ENCODE assay signal across 12 mouse cellular contexts in genomic region chr17:42908744-42909370, GRCm38 (mm10). TPM values are rescaled to one million over a fixed set of nuclear protein-coding genes. Genes with fewer than 3 reads are reported as not detected.
DNase-seq lines count a peak whose midpoint lies in the region; ATAC-seq lines count a peak whose summit lies in the region.
"Had no signal": no experiment of that assay in that cellular context is flagged by ENCODE, and none has a peak within 500 bp of the region (broad histone marks: within the 10 kb centered on the region; RNA-seq: fewer than 3 reads in every experiment).

No protein-coding gene starts in this region.

- 30% methylated on average over 9 of the region's 9 CpGs for WGBS in kidney, embryonic 16.5 days
- WGBS in lung, embryonic 15.5 days = 52% methylated on average over 9 of the region's 9 CpGs
- WGBS in forebrain, embryonic 16.5 days = 82% methylated on average over 9 of the region's 9 CpGs
- WGBS in hindbrain, embryonic 16.5 days = 68% methylated on average over 9 of the region's 9 CpGs

- H3K36me3 ChIP-seq in kidney, embryonic 16.5 days (ENCODE audit: insufficient read depth, low read length) = no peaks in the 10 kb centered on the region
- H3K36me3 ChIP-seq in lung, embryonic 15.5 days = no peaks in the 10 kb centered on the region
- no peaks in the 10 kb centered on the region for H3K36me3 ChIP-seq in forebrain, embryonic 16.5 days (ENCODE audit: control insufficient read depth, insufficient read depth)
- H3K36me3 ChIP-seq in hindbrain, embryonic 16.5 days (ENCODE audit: control insufficient read depth, insufficient read depth, low read length) = no peaks in the 10 kb centered on the region
- H3K36me3 ChIP-seq: limb, embryonic 13.5 days had no signal

- DNase-seq in 3T3-L1 (ENCODE audit: low read depth, low spot score) (peak; percentile 21), R1 (ENCODE audit: low read depth, low spot score) (peak; percentile 54)
- DNase-seq in testis, postnatal 14 days (ENCODE audit: low spot score) = no peak
- no peak for DNase-seq in spleen, postnatal 4 days (ENCODE audit: low spot score in 2 of 2)
- DNase-seq: layer of hippocampus, adult 9-11 months; right cerebral cortex, adult 18-20 months; thymus, adult 2 months had no signal

- H3K9me3 ChIP-seq in kidney, embryonic 16.5 days (ENCODE audit: low read length) = no peaks in the 10 kb centered on the region
- H3K9me3 ChIP-seq in lung, embryonic 15.5 days = no peaks in the 10 kb centered on the region
- no peaks in the 10 kb centered on the region; the same call in 1 of the 2 replicates for H3K9me3 ChIP-seq in forebrain, embryonic 16.5 days (ENCODE audit: control insufficient read depth, low read length)
- H3K9me3 ChIP-seq in hindbrain, embryonic 16.5 days (ENCODE audit: control insufficient read depth, low read length) = no peaks in the 10 kb centered on the region
- H3K9me3 ChIP-seq: limb, embryonic 13.5 days had no signal

- H3K4me2 ChIP-seq in kidney, embryonic 16.5 days (replicated peaks; ENCODE audit: low read depth, low read length) = peak overlapping the region; percentile 42; the same call in 1 of the 2 replicates
- peak overlapping the region; percentile 21; the same call in 1 of the 2 replicates for H3K4me2 ChIP-seq in lung, embryonic 15.5 days
- no peak overlapping the region for H3K4me2 ChIP-seq in forebrain, embryonic 16.5 days (ENCODE audit: low read length)
- H3K4me2 ChIP-seq in hindbrain, embryonic 16.5 days (ENCODE audit: low read length) = no peak overlapping the region
- H3K4me2 ChIP-seq: limb, embryonic 13.5 days had no signal

- no peaks in the 10 kb centered on the region for H3K27me3 ChIP-seq in kidney, embryonic 16.5 days (ENCODE audit: insufficient read depth, low read length)
- no peaks in the 10 kb centered on the region for H3K27me3 ChIP-seq in lung, embryonic 15.5 days
- H3K27me3 ChIP-seq in forebrain, embryonic 16.5 days (replicated peaks; ENCODE audit: control insufficient read depth, insufficient read depth, low read length) = no peaks in the 10 kb centered on the region
- H3K27me3 ChIP-seq in hindbrain, embryonic 16.5 days (replicated peaks; ENCODE audit: control insufficient read depth, insufficient read depth, low read length) = no peaks in the 10 kb centered on the region
- H3K27me3 ChIP-seq: limb, embryonic 13.5 days had no signal

- H3K4me3 ChIP-seq in kidney, embryonic 16.5 days (ENCODE audit: low read length) = no peak overlapping the region
- H3K4me3 ChIP-seq in lung, embryonic 15.5 days = no peak overlapping the region
- no peak overlapping the region for H3K4me3 ChIP-seq in forebrain, embryonic 16.5 days (replicated peaks; ENCODE audit: low read length)
- H3K4me3 ChIP-seq in hindbrain, embryonic 16.5 days (ENCODE audit: low read length) = no peak overlapping the region
- H3K4me3 ChIP-seq: limb, embryonic 13.5 days had no signal

- peak; percentile 95 for ATAC-seq in kidney, embryonic 16.5 days (ENCODE audit: low FRiP score, low TSS enrichment)
- ATAC-seq in lung, embryonic 15.5 days (ENCODE audit: borderline replicate concordance, extremely low read depth, low FRiP score, low TSS enrichment) = peak; percentile 88
- ATAC-seq in forebrain, embryonic 16.5 days = no peak
- ATAC-seq in hindbrain, embryonic 16.5 days = no peak

- peak overlapping the region; percentile 94 for H3K27ac ChIP-seq in kidney, embryonic 16.5 days (ENCODE audit: low read length)
- peak overlapping the region; percentile 74 for H3K27ac ChIP-seq in lung, embryonic 15.5 days
- H3K27ac ChIP-seq in forebrain, embryonic 16.5 days (ENCODE audit: low read length) = no peak overlapping the region
- H3K27ac ChIP-seq in hindbrain, embryonic 16.5 days (ENCODE audit: low read depth, low read length) = no peak overlapping the region
- H3K27ac ChIP-seq: limb, embryonic 13.5 days had no signal

- H3K4me1 ChIP-seq in kidney, embryonic 16.5 days (ENCODE audit: insufficient read depth, low read length) = peaks cover 29% of the 10 kb centered on the region
- 0 out of 2 replicates have a peak, but pooled peaks cover 8% of the 10 kb centered on the region for H3K4me1 ChIP-seq in lung, embryonic 15.5 days
- H3K4me1 ChIP-seq in forebrain, embryonic 16.5 days (replicated peaks; ENCODE audit: control insufficient read depth, insufficient read depth, low read length) = no peaks in the 10 kb centered on the region
- no peaks in the 10 kb centered on the region for H3K4me1 ChIP-seq in hindbrain, embryonic 16.5 days (ENCODE audit: control insufficient read depth, insufficient read depth, low read depth, low read length)
- H3K4me1 ChIP-seq: limb, embryonic 13.5 days had no signal

- no peak overlapping the region for H3K9ac ChIP-seq in kidney, embryonic 16.5 days (replicated peaks; ENCODE audit: low read length)
- no peak overlapping the region for H3K9ac ChIP-seq in lung, embryonic 15.5 days
- H3K9ac ChIP-seq in forebrain, embryonic 16.5 days (replicated peaks; ENCODE audit: low read depth, low read length) = no peak overlapping the region
- H3K9ac ChIP-seq in hindbrain, embryonic 16.5 days (ENCODE audit: low read depth, low read length) = no peak overlapping the region
- H3K9ac ChIP-seq: limb, embryonic 13.5 days had no signal

RNA-seq across cellular contexts. Expression of gene Cd2ap, which starts 32.4 kb away (rescaled TPM):
- polyA plus RNA-seq in kidney, embryonic 16.5 days (2015; fragmentation: Nextera tagmentation; extraction: Ambion mirVana) = 28.8 and 35.4 TPM in 2 replicates
- polyA plus RNA-seq in lung, embryonic 15.5 days (2015; fragmentation: Nextera tagmentation; extraction: Ambion mirVana) = 28.1 and 29.6 TPM in 2 replicates
- 7.2 and 7.4 TPM in 2 replicates for polyA plus RNA-seq in forebrain, embryonic 16.5 days (2015; fragmentation: Nextera tagmentation; extraction: Ambion mirVana)
- 6.8 and 7.1 TPM in 2 replicates for polyA plus RNA-seq in hindbrain, embryonic 16.5 days (2015; fragmentation: Nextera tagmentation; extraction: Ambion mirVana)

Comparison
In these comparisons a context has a peak if more than half of its experiments do, and no peak if none do; other contexts are left out.
1. DNase-seq: peak in 3T3-L1 (single experiment) and R1 (single experiment); none in testis, postnatal 14 days (single experiment) and spleen, postnatal 4 days (0 of 2).
2. ATAC-seq: peak in kidney, embryonic 16.5 days (single experiment) and lung, embryonic 15.5 days (single experiment); none in forebrain, embryonic 16.5 days (single experiment) and hindbrain, embryonic 16.5 days (single experiment).
3. H3K27ac ChIP-seq: peak in kidney, embryonic 16.5 days (single experiment) and lung, embryonic 15.5 days (single experiment); none in forebrain, embryonic 16.5 days (single experiment) and hindbrain, embryonic 16.5 days (single experiment).
4. H3K4me2 ChIP-seq: peak in kidney, embryonic 16.5 days (single experiment) and lung, embryonic 15.5 days (single experiment); none in forebrain, embryonic 16.5 days (single experiment) and hindbrain, embryonic 16.5 days (single experiment).